Mouse (Mus musculus) left cerebral cortex, adult 11 months (tissue): ENCODE results near the gene Islr.

Experiments used
- DNase-seq: peaks from one replicate; pipeline ENCODE4 v3.0.0; 2022; ENCODE audit warnings: low spot score

The Islr gene

GRCm38 (mm10) chr9:58196610-58197567 lies 7.2 kb downstream of the Islr start:
- no peak for DNase-seq

- no peak for DNase-seq
Measured at GRCm38 (mm10) chr9:58196141-58196540, 8.0 kb downstream of the Islr start.

- DNase-seq = no peak
Measured at GRCm38 (mm10) chr9:58195671-58196070, 8.4 kb downstream of the Islr start.

GRCm38 (mm10) chr9:58194222-58194621 lies 9.9 kb downstream of the Islr start:
- DNase-seq = no peak

- DNase-seq = no peak
Measured at GRCm38 (mm10) chr9:58184456-58184855, 19.6 kb downstream of the Islr start.

GRCm38 (mm10) chr9:58179390-58179789 lies 24.7 kb downstream of the Islr start:
- no peak for DNase-seq

GRCm38 (mm10) chr9:58177165-58177564 lies 26.9 kb downstream of the Islr start:
- no peak for DNase-seq

- no peak for DNase-seq
Measured at GRCm38 (mm10) chr9:58175745-58176487, 28.2 kb downstream of the Islr start.

- no peak for DNase-seq
Measured at GRCm38 (mm10) chr9:58174818-58175251, 29.3 kb downstream of the Islr start.

GRCm38 (mm10) chr9:58172863-58173262 lies 31.2 kb downstream of the Islr start:
- no peak for DNase-seq

GRCm38 (mm10) chr9:58169426-58169825 lies 34.7 kb downstream of the Islr start:
- no peak for DNase-seq

- no peak for DNase-seq
Measured at GRCm38 (mm10) chr9:58168880-58169279, 35.2 kb downstream of the Islr start.

- DNase-seq = no peak
Measured at GRCm38 (mm10) chr9:58165779-58166178, 38.3 kb downstream of the Islr start.

GRCm38 (mm10) chr9:58163146-58163545 lies 41.0 kb downstream of the Islr start:
- no peak for DNase-seq

GRCm38 (mm10) chr9:58162173-58162572 lies 41.9 kb downstream of the Islr start:
- no peak for DNase-seq

- DNase-seq = no peak
Measured at GRCm38 (mm10) chr9:58160315-58160714, 43.8 kb downstream of the Islr start.

- no peak for DNase-seq
Measured at GRCm38 (mm10) chr9:58159855-58160254, 44.3 kb downstream of the Islr start.

GRCm38 (mm10) chr9:58158541-58159311 lies 45.4 kb downstream of the Islr start:
- no peak for DNase-seq

- no peak for DNase-seq
Measured at GRCm38 (mm10) chr9:58157838-58158237, 46.3 kb downstream of the Islr start.

- no peak for DNase-seq
Measured at GRCm38 (mm10) chr9:58156819-58157560, 47.1 kb downstream of the Islr start.

GRCm38 (mm10) chr9:58155366-58155765 lies 48.7 kb downstream of the Islr start:
- DNase-seq = no peak
